Mouse (Mus musculus) embryonic facial prominence, embryonic 11.5 days (tissue): ENCODE results near the gene Hist3h2a. TPM values are rescaled to one million over a fixed set of nuclear protein-coding genes. Genes with fewer than 3 reads are reported as not detected.
A peak's percentile ranks its signal among the peaks of the same experiment; 100 is the strongest.

Source experiments
- ATAC-seq: fragments of 200-750 bp; cut with Nextera tagmentation; replicated peaks from 2 replicates; pipeline ENCODE4 v1.8.0; 2017; ENCODE audit warnings: low read depth; ENCODE audit not compliant: insufficient number of reproducible peaks, low FRiP score, low TSS enrichment
- DNase-seq: peaks from one replicate; pipeline ENCODE4 v3.0.0-alpha.2; 2015; ENCODE audit warnings: low spot score
- H3K27ac ChIP-seq: fragments of 300-500 bp; sonication (generic); replicated peaks from 2 replicates; pipeline ENCODE4 v1.5.1; 2014; ENCODE audit warnings: mild to moderate bottlenecking, low read depth, low read length, control low read depth
- H3K27me3 ChIP-seq: fragments of 300-500 bp; sonication (generic); 2 replicates; pipeline ENCODE4 v1.6.1; 2014; ENCODE audit warnings: mild to moderate bottlenecking, low read length, moderate library complexity, mixed read lengths; ENCODE audit not compliant: control insufficient read depth, insufficient read depth
- H3K36me3 ChIP-seq: fragments of 300-500 bp; sonication (generic); replicated peaks from 2 replicates; pipeline ENCODE4 v1.6.1; 2014; ENCODE audit warnings: low read depth, mild to moderate bottlenecking, low read length, moderate library complexity, mixed read lengths; ENCODE audit not compliant: control insufficient read depth, insufficient read depth
- H3K4me1 ChIP-seq: fragments of 300-500 bp; sonication (generic); 2 replicates; pipeline ENCODE4 v1.6.1; 2014; ENCODE audit warnings: low read length, mixed read lengths; ENCODE audit not compliant: control insufficient read depth, insufficient read depth
- H3K4me2 ChIP-seq: fragments of 300-500 bp; sonication (generic); 2 replicates; pipeline ENCODE4 v1.6.1; 2014; ENCODE audit warnings: low read depth, mild to moderate bottlenecking, control low read depth, low read length, moderate library complexity
- H3K4me3 ChIP-seq: fragments of 300-500 bp; sonication (generic); 2 replicates; pipeline ENCODE4 v1.5.1; 2014; ENCODE audit warnings: low read depth, low read length, control low read depth
- H3K9ac ChIP-seq: fragments of 300-500 bp; sonication (generic); replicated peaks from 2 replicates; pipeline ENCODE4 v1.6.1; 2014; ENCODE audit warnings: mild to moderate bottlenecking, control low read depth, low read length
- H3K9me3 ChIP-seq: fragments of 300-500 bp; sonication (generic); replicated peaks from 2 replicates; pipeline ENCODE4 v1.6.1; 2016; ENCODE audit warnings: mild to moderate bottlenecking, low read length, inconsistent platforms, mixed read lengths; ENCODE audit not compliant: control insufficient read depth
- WGBS: fragments of 180-500 bp; shearing (Covaris S2); extraction: QIAGEN DNeasy Blood & Tissue Kit; methylation state at CpG from one replicate; pipeline ENCODE4 v1.1.7; 2014; 5-methylcytosine and 5-hydroxymethylcytosine counted together
- polyA plus RNA-seq: library from polyadenylated mRNA; unstranded; fragments of >200 nt; fragmentation: Nextera tagmentation; extraction: Ambion mirVana; gene quantifications from 2 replicates; pipeline ENCODE4 v1.2.1, GENCODE M21; 2014

The Hist3h2a gene
- polyA plus RNA-seq, 1 experiment from 2014 or later = 33.0 TPM

DNA sequence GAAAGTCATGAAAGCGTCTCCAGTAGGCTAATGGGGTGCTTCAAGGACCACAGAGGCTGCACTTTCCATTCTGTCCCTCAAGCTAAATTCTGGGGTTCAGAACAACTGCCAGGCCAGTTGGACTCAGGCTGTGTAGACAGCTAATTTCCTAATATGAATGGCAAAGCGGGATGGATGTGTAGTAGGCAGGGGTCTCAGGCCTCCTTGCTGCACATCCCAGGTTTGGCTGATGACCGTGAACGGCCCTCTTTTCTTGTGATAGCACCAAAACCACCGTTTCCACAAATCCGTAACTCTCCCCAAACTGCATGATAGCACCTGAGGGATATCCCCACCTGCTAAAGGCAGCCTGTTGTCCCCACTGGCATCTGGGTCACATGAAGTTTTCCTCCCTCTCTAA, 4.1 kb downstream of the Hist3h2a start:
- Histone ChIP-seq H3K9ac (no peak overlapping the region), H3K27me3 (peaks cover 5% of the 10 kb centered on the region; the same call in 1 of the 2 replicates), H3K27ac (no peak overlapping the region), H3K4me1 (no peaks in the 10 kb centered on the region; the same call in 1 of the 2 replicates), H3K9me3 (no peaks in the 10 kb centered on the region), H3K4me2 (no peak overlapping the region), H3K4me3 (no peak overlapping the region), H3K36me3 (no peaks in the 10 kb centered on the region)
- no peak for DNase-seq
- 96% methylated on average over 6 of the region's 6 CpGs for WGBS
- no peak for ATAC-seq

- Histone ChIP-seq H3K27me3 (peaks cover 5% of the 10 kb centered on the region; the same call in 1 of the 2 replicates), H3K36me3 (no peaks in the 10 kb centered on the region), H3K4me3 (peak overlapping the region; percentile 40), H3K4me2 (peak overlapping the region; percentile 82), H3K27ac (no peak overlapping the region), H3K9ac (no peak overlapping the region; the same call in 1 of the 2 replicates), H3K9me3 (no peaks in the 10 kb centered on the region), H3K4me1 (no peaks in the 10 kb centered on the region; the same call in 1 of the 2 replicates)
- 38% methylated on average over 15 of the region's 15 CpGs for WGBS
- ATAC-seq (no peak), DNase-seq (no peak)
Measured at GRCm38 (mm10) chr11:58959186-58959825, 4.8 kb downstream of the Hist3h2a start.

DNA sequence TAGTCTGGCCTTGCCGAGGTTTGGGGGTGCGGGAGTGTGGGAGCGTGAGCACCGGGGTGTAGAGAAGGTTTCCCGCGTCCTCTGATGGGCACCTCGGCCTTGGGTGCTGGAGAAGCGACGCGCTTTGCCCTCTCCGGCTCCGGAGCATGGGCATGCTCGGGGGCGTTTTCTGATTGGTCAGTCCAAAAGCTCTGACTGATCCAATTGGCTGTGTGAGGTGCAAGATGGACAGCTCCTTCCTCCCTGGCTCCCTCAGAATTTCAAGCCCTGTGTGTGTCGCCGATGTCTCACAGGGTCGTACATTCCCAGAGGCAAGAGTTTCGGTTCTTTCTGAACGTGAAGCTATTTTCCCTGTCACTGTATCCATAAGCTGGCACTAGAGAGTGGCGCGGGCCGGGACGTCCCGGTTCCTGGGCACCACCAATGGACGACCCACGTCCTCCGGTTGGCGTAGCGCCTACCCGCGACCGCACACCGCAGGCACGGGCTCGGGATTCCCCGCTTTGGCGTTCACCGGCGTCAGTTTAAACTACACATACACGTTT, 5.5 kb downstream of the Hist3h2a start:
- ATAC-seq (peak; percentile 54), DNase-seq (peak; percentile 84)
- peak overlapping the region; percentile 82 for H3K4me2 ChIP-seq
- H3K27ac ChIP-seq = no peak overlapping the region
- H3K27me3 ChIP-seq = peaks cover 5% of the 10 kb centered on the region; the same call in 1 of the 2 replicates
- H3K9ac ChIP-seq = peak overlapping the region; percentile 34; the same call in 1 of the 2 replicates
- peak overlapping the region; percentile 40 for H3K4me3 ChIP-seq
- WGBS = 2% methylated on average over 40 of the region's 40 CpGs
- no peaks in the 10 kb centered on the region; the same call in 1 of the 2 replicates for H3K4me1 ChIP-seq
- H3K9me3 ChIP-seq = no peaks in the 10 kb centered on the region
- no peaks in the 10 kb centered on the region for H3K36me3 ChIP-seq

DNA sequence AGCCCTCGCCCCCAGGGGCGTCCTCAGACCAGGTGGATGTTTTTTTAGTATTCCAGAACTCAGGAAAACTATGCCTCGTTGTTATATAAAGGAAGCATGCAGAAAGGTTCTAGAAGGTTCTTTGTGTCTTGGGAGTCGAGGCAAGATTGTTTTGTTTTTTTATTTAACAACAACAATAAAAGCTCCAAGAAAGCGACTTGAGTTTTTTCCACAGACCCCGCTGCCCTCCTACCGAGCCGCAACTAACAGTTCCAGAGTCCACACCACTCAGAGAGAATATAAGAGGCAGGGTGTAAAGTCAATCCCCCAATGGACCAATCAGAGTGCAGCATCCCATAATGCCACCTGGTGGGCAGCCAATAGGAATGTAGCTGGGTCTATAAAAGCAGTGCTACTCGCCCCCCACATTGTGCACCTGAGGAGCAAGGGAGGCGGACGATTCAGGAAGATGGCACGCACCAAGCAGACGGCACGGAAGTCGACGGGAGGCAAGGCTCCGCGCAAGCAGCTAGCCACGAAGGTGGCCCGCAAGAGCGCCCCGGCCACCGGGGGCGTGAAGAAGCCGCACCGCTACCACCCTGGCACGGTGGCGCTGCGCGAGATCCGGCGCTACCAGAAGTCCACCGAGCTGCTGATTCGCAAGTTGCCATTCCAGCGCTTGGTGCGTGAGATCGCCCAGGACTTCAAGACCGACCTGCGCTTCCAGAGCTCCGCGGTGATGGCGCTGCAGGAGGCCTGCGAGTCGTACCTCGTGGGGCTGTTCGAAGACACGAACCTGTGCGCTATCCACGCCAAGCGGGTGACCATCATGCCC, 7.1 kb downstream of the Hist3h2a start:
- DNase-seq (no peak), ATAC-seq (no peak)
- H3K4me1 ChIP-seq = no peaks in the 10 kb centered on the region; the same call in 1 of the 2 replicates
- H3K4me2 ChIP-seq = no peak overlapping the region
- H3K27ac ChIP-seq = no peak overlapping the region
- no peak overlapping the region for H3K9ac ChIP-seq
- peaks cover 5% of the 10 kb centered on the region; the same call in 1 of the 2 replicates for H3K27me3 ChIP-seq
- no peaks in the 10 kb centered on the region for H3K36me3 ChIP-seq
- no peak overlapping the region; the same call in 1 of the 2 replicates for H3K4me3 ChIP-seq
- H3K9me3 ChIP-seq = no peaks in the 10 kb centered on the region
- 57% methylated on average over 50 of the region's 50 CpGs for WGBS

DNA sequence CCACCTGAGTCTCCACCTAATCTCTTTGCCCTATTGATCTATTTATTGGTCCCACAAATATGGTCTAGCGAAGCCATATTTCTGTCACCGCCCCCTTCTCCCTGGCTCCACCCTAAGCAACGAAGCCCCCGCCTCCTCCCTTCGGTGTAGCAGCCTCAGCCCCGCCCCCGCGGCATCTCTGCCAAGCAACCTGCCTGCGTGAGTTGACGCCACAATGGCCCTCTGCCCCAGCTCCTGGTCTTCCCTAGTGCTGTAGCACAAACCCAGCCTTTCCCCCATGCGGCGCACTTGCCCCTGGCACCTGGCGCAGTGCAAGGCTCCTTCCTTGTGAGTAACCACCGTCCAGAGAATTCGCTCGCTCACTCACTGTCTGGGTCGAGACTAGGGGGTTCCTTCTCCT, 9.1 kb downstream of the Hist3h2a start:
- H3K9me3 ChIP-seq = no peaks in the 10 kb centered on the region
- no peak overlapping the region for H3K27ac ChIP-seq
- WGBS = 34% methylated on average over 17 of the region's 17 CpGs
- no peaks in the 10 kb centered on the region; the same call in 1 of the 2 replicates for H3K4me1 ChIP-seq
- DNase-seq (no peak), ATAC-seq (no peak)
- peak overlapping the region; percentile 6 for H3K9ac ChIP-seq
- H3K4me3 ChIP-seq = no peak overlapping the region
- no peak overlapping the region for H3K4me2 ChIP-seq
- no peaks in the 10 kb centered on the region for H3K36me3 ChIP-seq
- peaks cover 5% of the 10 kb centered on the region; the same call in 1 of the 2 replicates for H3K27me3 ChIP-seq

GRCm38 (mm10) chr11:58964216-58964615, 9.7 kb downstream of the Hist3h2a start:
- H3K4me2 ChIP-seq = no peak overlapping the region
- no peak overlapping the region for H3K9ac ChIP-seq
- no peaks in the 10 kb centered on the region for H3K9me3 ChIP-seq
- ATAC-seq (no peak), DNase-seq (no peak)
- H3K4me1 ChIP-seq = no peaks in the 10 kb centered on the region; the same call in 1 of the 2 replicates
- H3K27me3 ChIP-seq = peaks cover 5% of the 10 kb centered on the region; the same call in 1 of the 2 replicates
- H3K36me3 ChIP-seq = no peaks in the 10 kb centered on the region
- H3K27ac ChIP-seq = no peak overlapping the region
- no peak overlapping the region for H3K4me3 ChIP-seq
- WGBS = 85% methylated on average over 7 of the region's 7 CpGs

DNA sequence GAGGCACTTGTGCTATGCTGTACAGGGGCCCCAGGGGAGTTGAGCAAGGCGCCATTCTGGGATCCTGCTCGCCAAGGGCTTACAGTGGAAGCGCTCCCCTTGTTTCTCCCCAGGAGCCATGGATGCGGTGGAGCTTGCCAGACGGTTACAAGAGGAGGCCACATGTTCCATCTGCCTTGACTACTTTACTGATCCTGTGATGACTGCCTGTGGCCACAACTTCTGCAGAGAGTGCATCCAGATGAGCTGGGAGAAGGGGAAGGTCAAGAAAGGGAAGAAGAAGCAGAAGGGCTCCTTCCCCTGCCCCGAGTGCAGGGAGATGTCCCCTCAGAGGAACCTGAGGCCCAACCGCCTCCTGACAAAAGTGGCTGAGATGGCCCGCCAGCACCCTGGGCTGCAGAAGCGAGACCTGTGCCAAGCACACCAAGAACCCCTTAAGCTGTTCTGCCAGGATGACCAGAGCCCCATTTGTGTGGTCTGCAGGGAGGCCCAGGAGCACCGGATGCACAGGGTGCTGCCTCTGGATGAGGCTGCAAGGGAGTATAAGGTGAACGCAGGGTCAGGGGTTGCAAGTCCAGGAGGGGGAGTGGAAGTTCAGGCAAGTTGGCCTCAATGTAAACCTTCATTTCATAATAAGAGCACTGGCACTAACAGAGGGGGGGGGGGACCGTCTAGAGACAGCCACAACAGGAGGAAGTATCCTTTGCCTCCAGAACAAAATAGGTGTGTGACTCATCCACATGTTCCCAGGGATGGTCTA, 10.7 kb downstream of the Hist3h2a start:
- H3K4me1 ChIP-seq = no peaks in the 10 kb centered on the region
- no peak overlapping the region for H3K9ac ChIP-seq
- peaks cover 5% of the 10 kb centered on the region; the same call in 1 of the 2 replicates for H3K27me3 ChIP-seq
- 46% methylated on average over 12 of the region's 12 CpGs for WGBS
- no peak overlapping the region for H3K27ac ChIP-seq
- DNase-seq = no peak
- ATAC-seq = no peak
- no peaks in the 10 kb centered on the region for H3K9me3 ChIP-seq
- no peaks in the 10 kb centered on the region for H3K36me3 ChIP-seq
- no peak overlapping the region for H3K4me2 ChIP-seq
- H3K4me3 ChIP-seq = no peak overlapping the region
